Mouse (Mus musculus): ENCODE results near the gene Krt88.

The Krt88 gene

GRCm38 (mm10) chr15:101447444-101447843 lies at the start of gene Krt88:
Gene Krt88, plus strand, starts transcription at chr15:101447744.
- CTCF ChIA-PET: no interaction called here

GRCm38 (mm10) chr15:101398269-101398668 lies 49.3 kb upstream of the Krt88 start:
- CTCF ChIA-PET: no interaction called here

- CTCF ChIA-PET: interaction anchor here (0.6 kb wide), 1 partner anchor 411 kb away, joined by 4 read pairs; no protein-coding TSS in a partner anchor
Measured at GRCm38 (mm10) chr15:101410775-101411174, 36.8 kb upstream of the Krt88 start, which contains the start of gene Krt7. Gene Krt7, plus strand, starts transcription at chr15:101411043.

- CTCF ChIA-PET: no interaction called here
Measured at GRCm38 (mm10) chr15:101412188-101412587, 35.4 kb upstream of the Krt88 start.

- CTCF ChIA-PET: no interaction called here
Measured at GRCm38 (mm10) chr15:101413916-101414635, 33.5 kb upstream of the Krt88 start.

- CTCF ChIA-PET: no interaction called here
Measured at GRCm38 (mm10) chr15:101414807-101415565, 32.6 kb upstream of the Krt88 start.

GRCm38 (mm10) chr15:101418950-101419349 lies 28.6 kb upstream of the Krt88 start:
- CTCF ChIA-PET: no interaction called here

- CTCF ChIA-PET: no interaction called here
Measured at GRCm38 (mm10) chr15:101420903-101421302, 26.6 kb upstream of the Krt88 start.

GRCm38 (mm10) chr15:101424914-101425313 lies 22.6 kb upstream of the Krt88 start:
- CTCF ChIA-PET: no interaction called here

GRCm38 (mm10) chr15:101436611-101437010 lies 10.9 kb upstream of the Krt88 start:
- CTCF ChIA-PET: no interaction called here

GRCm38 (mm10) chr15:101438555-101438954 lies 9.0 kb upstream of the Krt88 start, which contains the start of gene Krt87:
Gene Krt87, minus strand, starts transcription at chr15:101438804.
- CTCF ChIA-PET: no interaction called here

GRCm38 (mm10) chr15:101440837-101441236 lies 6.7 kb upstream of the Krt88 start:
- CTCF ChIA-PET: interaction anchor here (0.5 kb wide), 1 partner anchor 1590 kb away, joined by 3 read pairs; no protein-coding TSS in a partner anchor

- CTCF ChIA-PET: no interaction called here
Measured at GRCm38 (mm10) chr15:101446572-101446971, 972 bp upstream of the Krt88 start.

GRCm38 (mm10) chr15:101453093-101453736 lies 5.7 kb downstream of the Krt88 start:
- CTCF ChIA-PET: no interaction called here

GRCm38 (mm10) chr15:101454774-101455173 lies 7.2 kb downstream of the Krt88 start:
- CTCF ChIA-PET: no interaction called here

GRCm38 (mm10) chr15:101455292-101455691 lies 7.7 kb downstream of the Krt88 start:
- CTCF ChIA-PET: no interaction called here

GRCm38 (mm10) chr15:101455891-101456290 lies 8.3 kb downstream of the Krt88 start:
- CTCF ChIA-PET: no interaction called here

- CTCF ChIA-PET: no interaction called here
Measured at GRCm38 (mm10) chr15:101458361-101458930, 10.9 kb downstream of the Krt88 start.

GRCm38 (mm10) chr15:101459283-101459682 lies 11.7 kb downstream of the Krt88 start:
- CTCF ChIA-PET: no interaction called here

- CTCF ChIA-PET: no interaction called here
Measured at GRCm38 (mm10) chr15:101463651-101464050, 16.1 kb downstream of the Krt88 start, which contains the start of gene Krt81. Gene Krt81, minus strand, starts transcription at chr15:101463751.

GRCm38 (mm10) chr15:101469093-101469492 lies 21.5 kb downstream of the Krt88 start:
- CTCF ChIA-PET: no interaction called here

GRCm38 (mm10) chr15:101472952-101473528 lies 25.5 kb downstream of the Krt88 start, which contains the start of gene Krt86:
Gene Krt86, plus strand, starts transcription at chr15:101473478.
- CTCF ChIA-PET: no interaction called here

All from spleen, embryonic (tissue).